ENCODE assay signal across 1 mouse cellular context in the genomic region with DNA sequence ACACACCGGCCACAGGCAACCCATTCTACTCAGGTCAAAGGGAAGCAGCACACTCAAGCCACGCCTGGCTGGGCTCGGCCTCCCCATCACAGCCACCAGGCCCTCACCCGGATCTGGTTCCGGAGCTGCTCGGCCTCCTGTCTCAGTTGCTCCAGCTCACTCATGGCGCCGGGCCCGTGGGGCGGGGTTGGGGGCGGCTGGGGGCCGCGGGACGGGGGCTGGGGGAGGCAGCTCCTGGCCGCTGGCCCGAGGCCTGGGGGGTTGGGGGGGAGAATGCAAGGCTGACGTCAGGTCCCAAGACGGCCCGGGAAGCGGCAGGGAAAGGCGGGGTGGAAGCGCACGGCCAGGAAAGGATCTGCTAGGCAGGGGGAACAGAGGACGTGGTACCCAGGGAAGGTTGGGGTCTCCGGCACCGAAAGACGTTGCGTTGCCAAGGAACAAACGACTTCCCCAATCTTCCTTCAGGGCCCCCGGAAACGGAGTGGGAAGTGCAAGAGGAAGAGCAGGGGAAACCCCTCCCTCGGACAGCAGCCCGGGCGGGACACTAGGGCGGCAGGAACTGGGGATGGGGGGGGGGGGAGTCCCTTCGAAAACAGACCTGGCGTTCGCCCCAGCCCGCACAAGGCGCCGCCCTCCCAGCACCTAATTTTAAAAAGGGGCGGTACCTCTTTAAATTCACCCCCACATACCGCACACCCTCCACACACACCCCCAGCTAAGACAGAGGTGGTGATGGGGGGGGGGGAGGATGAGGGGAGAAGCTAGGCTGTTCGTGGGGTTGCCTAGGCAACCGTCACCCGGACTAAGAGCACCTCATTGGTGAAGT.
TF ChIP-seq lines count a peak whose summit lies in the region.

No protein-coding gene starts in this region.

TF ChIP-seq in myocyte, 11 proteins besides CTCF, POLR2A, EP300 and RAD21:
- no peak for TF ChIP-seq E2F4 (IDR thresholded peaks at IDR 0.05; ENCODE audit: insufficient read depth)
- no peak for TF ChIP-seq TCF12 (IDR thresholded peaks at IDR 0.05; ENCODE audit: insufficient read depth, poor library complexity, severe bottlenecking)
- no peak for TF ChIP-seq MYOG (IDR thresholded peaks at IDR 0.05; ENCODE audit: control insufficient read depth in 1 of 3, insufficient read depth in 1 of 3, insufficient read length in 2 of 3, low read depth in 2 of 3)
- no peak for TF ChIP-seq MYOD1 (IDR thresholded peaks at IDR 0.05; ENCODE audit: control insufficient read depth in 1 of 3, insufficient read length in 2 of 3, low read depth in 2 of 3)
- no peak for TF ChIP-seq USF1 (IDR thresholded peaks at IDR 0.05; ENCODE audit: low read depth)
- no peak for TF ChIP-seq CEBPB (IDR thresholded peaks at IDR 0.05; ENCODE audit: insufficient read depth, poor library complexity, severe bottlenecking)
- TF ChIP-seq POLR2AphosphoS2 (IDR thresholded peaks at IDR 0.05; ENCODE audit: insufficient read length, low read depth): no peak
- TF ChIP-seq SRF (IDR thresholded peaks at IDR 0.05; ENCODE audit: control insufficient read depth, insufficient read length, low read depth): no peak
